Mouse (Mus musculus): ENCODE results near the gene Ikzf2.

GRCm38 (mm10) chr1:69669897-69670404 is 17.1 kb downstream of the Ikzf2 start:
- TF ChIP-seq POLR2A (IDR thresholded peaks at IDR 0.05; ENCODE audit: control insufficient read depth, low read depth, low read length): no peak
- TF ChIP-seq CTCF (IDR thresholded peaks at IDR 0.05; ENCODE audit: control insufficient read depth, insufficient read depth, insufficient replicate concordance, low read depth, low read length): no peak
